Mouse (Mus musculus) liver, postnatal 0 days (tissue): Measurements from ENCODE around the gene Pde6h. TPM values are rescaled to one million over a fixed set of nuclear protein-coding genes. Genes with fewer than 3 reads are reported as not detected.

Experiments
- ATAC-seq: fragments of 200-750 bp; cut with Nextera tagmentation; 2 replicates; pipeline ENCODE4 v1.8.0; 2017; ENCODE audit warnings: mild to moderate bottlenecking, moderate library complexity
- DNase-seq: peaks from one replicate; pipeline ENCODE4 v3.0.0-alpha.2; 2016
- H3K27ac ChIP-seq: fragments of 300-500 bp; sonication (generic); 2 replicates; pipeline ENCODE4 v1.5.1; 2014; ENCODE audit warnings: antibody characterized with exemption, moderate library complexity, mild to moderate bottlenecking, low read depth
- H3K27me3 ChIP-seq: fragments of 300-500 bp; sonication (generic); 2 replicates; pipeline ENCODE4 v1.6.1; 2014; ENCODE audit warnings: low read length, control low read depth, mixed read lengths; ENCODE audit not compliant: insufficient read depth
- H3K36me3 ChIP-seq: fragments of 300-500 bp; sonication (generic); replicated peaks from 2 replicates; pipeline ENCODE4 v1.6.1; 2014; ENCODE audit warnings: mild to moderate bottlenecking, control low read depth, low read length, moderate library complexity, mixed read lengths; ENCODE audit not compliant: insufficient read depth
- H3K4me1 ChIP-seq: fragments of 300-500 bp; sonication (generic); 2 replicates; pipeline ENCODE4 v1.6.1; 2014; ENCODE audit warnings: antibody characterized with exemption, mild to moderate bottlenecking, control low read depth; ENCODE audit not compliant: insufficient read depth
- H3K4me2 ChIP-seq: fragments of 300-500 bp; sonication (generic); 2 replicates; pipeline ENCODE4 v1.6.1; 2014; ENCODE audit warnings: low read depth, mild to moderate bottlenecking, low read length, moderate library complexity, mixed read lengths
- H3K4me3 ChIP-seq: fragments of 300-500 bp; sonication (generic); 2 replicates; pipeline ENCODE4 v1.5.1; 2014; ENCODE audit warnings: low read depth, low read length
- H3K9ac ChIP-seq: fragments of 300-500 bp; sonication (generic); replicated peaks from 2 replicates; pipeline ENCODE4 v1.6.1; 2014; ENCODE audit warnings: mild to moderate bottlenecking, moderate library complexity
- H3K9me3 ChIP-seq: fragments of 300-500 bp; sonication (generic); 2 replicates; pipeline ENCODE4 v1.6.1; 2016; ENCODE audit warnings: mild to moderate bottlenecking, control low read depth, low read length, mixed read lengths
- CTCF ChIP-seq: sonication (generic); IDR thresholded peaks from 2 replicates; pipeline ENCODE4 v1.5.1; 2016; ENCODE audit warnings: antibody characterized with exemption, low read depth
- EP300 ChIP-seq: IDR thresholded peaks from 2 replicates; pipeline ENCODE4 v1.6.1; 2016; ENCODE audit warnings: antibody characterized with exemption, low read depth, mild to moderate bottlenecking
- WGBS: fragments of 180-500 bp; shearing (Covaris S2); extraction: QIAGEN DNeasy Blood & Tissue Kit; methylation state at CpG from one replicate; pipeline ENCODE4 v1.1.7; 2014; ENCODE audit not compliant: insufficient replicate concordance; 5-methylcytosine and 5-hydroxymethylcytosine counted together
- polyA plus RNA-seq: library from polyadenylated mRNA; unstranded; fragments of >200 nt; fragmentation: Nextera tagmentation; extraction: Ambion mirVana; gene quantifications from 2 replicates; pipeline ENCODE4 v1.2.1, GENCODE M21; 2015

Pde6h gene
- polyA plus RNA-seq, 1 experiment from 2014 or later = 0.34 TPM

DNA sequence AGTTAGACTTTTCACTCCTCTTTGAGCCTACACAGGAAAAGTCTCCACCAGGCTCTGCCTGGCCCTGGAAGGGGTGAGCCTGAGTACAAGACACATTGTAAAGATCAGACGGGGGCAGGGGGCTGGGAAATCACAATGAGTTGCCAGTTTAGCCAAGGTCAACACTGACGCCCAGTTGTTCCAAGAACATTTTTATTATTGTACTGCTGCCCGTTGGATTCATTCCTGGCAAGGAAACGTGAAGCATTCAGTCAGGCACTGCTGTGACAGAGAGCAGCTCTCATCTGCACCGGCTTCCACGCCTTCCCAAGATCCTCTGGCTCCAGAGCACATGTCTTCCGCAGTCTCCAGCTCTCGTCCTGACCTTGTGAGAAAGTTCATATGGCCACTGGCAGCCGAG lies 35.8 kb upstream of the Pde6h start:
- Histone ChIP-seq H3K27me3 (no peaks in the 10 kb centered on the region), H3K27ac (no peak overlapping the region), H3K4me2 (no peak overlapping the region), H3K36me3 (no peaks in the 10 kb centered on the region), H3K4me1 (no peaks in the 10 kb centered on the region), H3K9ac (no peak overlapping the region), H3K4me3 (no peak overlapping the region), H3K9me3 (no peaks in the 10 kb centered on the region)
- TF ChIP-seq CTCF (no peak), EP300 (peak; percentile 8; the same call in 1 of the 2 replicates)
- DNase-seq (no peak), ATAC-seq (peak; percentile 43; the same call in 1 of the 2 replicates)
- 73% methylated on average over 9 of the region's 9 CpGs for WGBS

- Histone ChIP-seq H3K9ac (no peak overlapping the region), H3K9me3 (no peaks in the 10 kb centered on the region), H3K4me1 (no peaks in the 10 kb centered on the region), H3K4me2 (no peak overlapping the region), H3K4me3 (no peak overlapping the region), H3K36me3 (no peaks in the 10 kb centered on the region), H3K27ac (no peak overlapping the region), H3K27me3 (no peaks in the 10 kb centered on the region)
- DNase-seq = no peak
- TF ChIP-seq EP300 = no peak
- TF ChIP-seq CTCF = no peak
- WGBS = 91% methylated on average over 6 of the region's 6 CpGs
- ATAC-seq = no peak
Measured at GRCm38 (mm10) chr6:136889067-136889466, 34.6 kb upstream of the Pde6h start.

DNA sequence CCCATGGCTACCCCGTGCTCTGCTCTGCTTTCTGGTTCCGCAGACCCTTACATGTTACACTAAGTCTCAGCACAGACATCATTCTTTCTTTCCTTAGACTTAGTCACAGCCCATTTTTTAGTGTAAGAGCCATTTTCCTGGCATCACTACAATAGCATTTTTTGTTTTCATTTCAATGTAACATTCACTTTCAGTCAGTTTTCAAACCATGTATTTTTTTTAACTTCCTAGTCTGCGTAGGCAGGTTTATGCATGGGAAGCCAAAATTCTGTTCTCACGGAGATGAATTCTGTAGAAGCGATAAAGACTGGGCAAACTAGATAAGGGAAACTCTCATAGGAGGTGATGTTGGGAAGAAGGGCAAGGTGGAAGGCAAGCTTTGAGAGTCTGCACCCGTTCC lies 34.1 kb upstream of the Pde6h start:
- 74% methylated on average over 6 of the region's 6 CpGs for WGBS
- H3K27ac ChIP-seq = no peak overlapping the region
- H3K9me3 ChIP-seq = no peaks in the 10 kb centered on the region
- no peak overlapping the region for H3K4me3 ChIP-seq
- no peak for ATAC-seq
- H3K27me3 ChIP-seq = no peaks in the 10 kb centered on the region
- no peaks in the 10 kb centered on the region for H3K36me3 ChIP-seq
- DNase-seq = no peak
- H3K4me1 ChIP-seq = peaks cover under 1% of the 10 kb centered on the region; the same call in 1 of the 2 replicates
- TF ChIP-seq EP300 = no peak
- no peak for TF ChIP-seq CTCF
- H3K9ac ChIP-seq = no peak overlapping the region
- H3K4me2 ChIP-seq = no peak overlapping the region

GRCm38 (mm10) chr6:136892002-136892401 lies 31.6 kb upstream of the Pde6h start:
- Histone ChIP-seq H3K36me3 (no peaks in the 10 kb centered on the region), H3K4me3 (no peak overlapping the region), H3K9ac (no peak overlapping the region), H3K27ac (no peak overlapping the region), H3K4me1 (peaks cover 5% of the 10 kb centered on the region; the same call in 1 of the 2 replicates), H3K9me3 (no peaks in the 10 kb centered on the region), H3K27me3 (no peaks in the 10 kb centered on the region), H3K4me2 (no peak overlapping the region)
- ATAC-seq (no peak), DNase-seq (no peak)
- TF ChIP-seq EP300 (no peak), CTCF (no peak)
- 62% methylated on average over 2 of the region's 2 CpGs for WGBS

- Histone ChIP-seq H3K27me3 (no peaks in the 10 kb centered on the region), H3K9ac (no peak overlapping the region), H3K36me3 (no peaks in the 10 kb centered on the region), H3K4me1 (peaks cover 5% of the 10 kb centered on the region; the same call in 1 of the 2 replicates), H3K4me3 (no peak overlapping the region), H3K27ac (peak overlapping the region; percentile 22; the same call in 1 of the 2 replicates), H3K4me2 (no peak overlapping the region), H3K9me3 (no peaks in the 10 kb centered on the region)
- ATAC-seq (no peak), DNase-seq (no peak)
- WGBS = 50% methylated on average over 15 of the region's 15 CpGs
- TF ChIP-seq EP300 = no peak
- no peak for TF ChIP-seq CTCF
Measured at GRCm38 (mm10) chr6:136894532-136895339, 28.9 kb upstream of the Pde6h start.

GRCm38 (mm10) chr6:136897789-136898188 lies 25.8 kb upstream of the Pde6h start:
- ATAC-seq = no peak
- WGBS = 72% methylated on average over 4 of the region's 4 CpGs
- no peak for TF ChIP-seq EP300
- no peak for TF ChIP-seq CTCF
- Histone ChIP-seq H3K36me3 (no peaks in the 10 kb centered on the region), H3K27me3 (no peaks in the 10 kb centered on the region), H3K4me3 (no peak overlapping the region), H3K27ac (no peak overlapping the region), H3K9me3 (no peaks in the 10 kb centered on the region), H3K4me1 (peaks cover 7% of the 10 kb centered on the region), H3K4me2 (no peak overlapping the region), H3K9ac (no peak overlapping the region)
- no peak for DNase-seq
